Mouse (Mus musculus): ENCODE data around the gene Napepld. TPM values are rescaled to one million over a fixed set of nuclear protein-coding genes. Genes with fewer than 3 reads are reported as not detected.

Gene Napepld
- 1.3 TPM in 2 replicates for polyA plus RNA-seq (2012; rRNA removed)

GRCm38 (mm10) chr5:21701351-21702008 is at the start of gene Napepld:
Gene Napepld (minus strand): TSS chr5:21701396.

DNA sequence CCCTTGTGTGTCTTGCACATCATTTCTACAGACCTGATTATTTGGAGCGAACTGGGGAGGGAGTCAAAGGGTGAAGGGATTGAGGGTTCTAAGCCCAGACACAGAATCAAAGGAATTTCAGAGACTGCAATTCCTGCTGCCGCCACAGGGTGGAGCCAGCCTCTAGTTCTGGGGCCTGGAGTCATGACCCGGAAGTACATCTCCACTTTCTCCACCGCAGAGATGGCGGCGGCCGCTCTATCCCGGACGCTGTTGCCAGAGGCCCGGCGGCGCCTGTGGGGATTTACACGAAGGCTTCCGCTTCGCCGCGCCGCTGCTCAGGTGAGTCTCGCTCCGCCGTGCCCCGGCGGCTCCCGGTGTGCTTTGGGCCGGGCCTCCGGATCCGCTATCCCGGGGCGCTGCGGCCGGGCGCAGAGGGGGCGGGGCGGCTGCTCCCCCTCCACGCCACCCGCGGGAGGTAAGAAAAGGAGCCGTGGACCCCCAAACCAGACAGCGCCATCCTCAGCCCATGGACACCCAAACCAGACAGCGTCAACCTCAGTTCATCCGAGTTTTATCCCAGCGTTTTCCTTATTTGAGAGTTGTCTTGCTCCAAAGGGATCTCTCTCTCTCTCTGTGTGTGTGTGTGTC is 35.9 kb upstream of the Napepld start, which contains the start of gene Pmpcb:
TSS of gene Pmpcb (plus strand) at position 186 of the 630 bp plus-strand sequence.

GRCm38 (mm10) chr5:21645439-21646132 is 55.6 kb downstream of the Napepld start, which contains the start of the genes Fbxl13 and Armc10:
Gene Fbxl13 (minus strand): TSS chr5:21645634.
Gene Armc10 (plus strand): TSS chr5:21645813.

Other genes starting within 250 kb of the Napepld start
- 0.54 and 2.0 TPM in 2 replicates for gene Lrrc17, start 157.8 kb downstream of the Napepld start, polyA plus RNA-seq (2012; rRNA removed)
- gene Fbxl13, start 55.8 kb downstream of the Napepld start, polyA plus RNA-seq (2012; rRNA removed): 0.12 and 0.15 TPM in 2 replicates
- gene Armc10, start 55.6 kb downstream of the Napepld start, polyA plus RNA-seq (2012; rRNA removed): 8.6 and 10.5 TPM in 2 replicates
- 37.6 and 41.4 TPM in 2 replicates for gene Pmpcb, start 35.7 kb upstream of the Napepld start, polyA plus RNA-seq (2012; rRNA removed)
- gene Dnajc2, start 83.9 kb upstream of the Napepld start, polyA plus RNA-seq (2012; rRNA removed): 17.4 and 17.8 TPM in 2 replicates
- gene Psmc2, start 83.9 kb upstream of the Napepld start, polyA plus RNA-seq (2012; rRNA removed): 59.9 and 69.4 TPM in 2 replicates
- gene Slc26a5, start 164.2 kb upstream of the Napepld start, polyA plus RNA-seq (2012; rRNA removed): 0.01 TPM in 1 of 2 replicates, not detected in the other